Mouse (Mus musculus) liver, embryonic 13.5 days (tissue): ENCODE data around the gene Gm20683. TPM values are rescaled to one million over a fixed set of nuclear protein-coding genes. Genes with fewer than 3 reads are reported as not detected.
A peak's percentile ranks its signal among the peaks of the same experiment; 100 is the strongest.
"Not testable (repeated sequence)": the region's sequence is repeated elsewhere in the genome, so short reads cannot be mapped to it uniquely, and the experiment has no call there.

Experiments used
- ATAC-seq: fragments of 200-750 bp; cut with Nextera tagmentation; 2 replicates; pipeline ENCODE4 v1.8.0; 2017; ENCODE audit warnings: low read depth, mild to moderate bottlenecking, moderate number of reproducible peaks, moderate library complexity
- DNase-seq: peaks from one replicate; pipeline ENCODE4 v3.0.0; 2022
- H3K27ac ChIP-seq: fragments of 300-500 bp; sonication (generic); 2 replicates; pipeline ENCODE4 v1.5.1; 2015; ENCODE audit warnings: moderate library complexity, mild to moderate bottlenecking, inconsistent platforms
- H3K27me3 ChIP-seq: fragments of 300-500 bp; sonication (generic); 2 replicates; pipeline ENCODE4 v1.6.1; 2015; ENCODE audit warnings: mild to moderate bottlenecking, inconsistent platforms
- H3K36me3 ChIP-seq: fragments of 300-500 bp; sonication (generic); 2 replicates; pipeline ENCODE4 v1.6.1; 2015; ENCODE audit warnings: mild to moderate bottlenecking, inconsistent platforms
- H3K4me1 ChIP-seq: fragments of 300-500 bp; sonication (generic); replicated peaks from 2 replicates; pipeline ENCODE4 v1.6.1; 2015; ENCODE audit warnings: inconsistent platforms
- H3K4me2 ChIP-seq: fragments of 300-500 bp; sonication (generic); 2 replicates; pipeline ENCODE4 v1.6.1; 2015; ENCODE audit warnings: inconsistent platforms, mild to moderate bottlenecking, moderate library complexity
- H3K4me3 ChIP-seq: fragments of 300-500 bp; sonication (generic); replicated peaks from 2 replicates; pipeline ENCODE4 v1.5.1; 2015; ENCODE audit warnings: mild to moderate bottlenecking, inconsistent platforms
- H3K9ac ChIP-seq: fragments of 300-500 bp; sonication (generic); 2 replicates; pipeline ENCODE4 v1.6.1; 2015; ENCODE audit warnings: mild to moderate bottlenecking, inconsistent platforms
- H3K9me3 ChIP-seq: fragments of 300-500 bp; sonication (generic); replicated peaks from 2 replicates; pipeline ENCODE4 v1.6.1; 2016; ENCODE audit warnings: inconsistent platforms
- WGBS: fragments of 180-500 bp; shearing (Covaris S2); methylation state at CpG from one replicate; pipeline ENCODE4 v1.1.7; 2015; ENCODE audit not compliant: insufficient replicate concordance; 5-methylcytosine and 5-hydroxymethylcytosine counted together
- polyA plus RNA-seq: library from polyadenylated mRNA; unstranded; fragments of >200 nt; fragmentation: Nextera tagmentation; extraction: Ambion mirVana; gene quantifications from 2 replicates; pipeline ENCODE4 v1.2.1, GENCODE M21; 2015

Gene Gm20683
- polyA plus RNA-seq, 1 experiment from 2014 or later = 0.28 TPM

GRCm38 (mm10) chr17:25872676-25873075 lies 31.1 kb upstream of the Gm20683 start:
- H3K27me3 ChIP-seq = no peaks in the 10 kb centered on the region
- 69% methylated on average over 3 of the region's 3 CpGs for WGBS
- DNase-seq = no peak
- no peak overlapping the region for H3K27ac ChIP-seq
- H3K4me3 ChIP-seq = no peak overlapping the region
- H3K4me2 ChIP-seq = no peak overlapping the region
- H3K36me3 ChIP-seq = peaks cover 2% of the 10 kb centered on the region
- peaks cover 44% of the 10 kb centered on the region for H3K4me1 ChIP-seq
- no peak for ATAC-seq
- H3K9me3 ChIP-seq = no peaks in the 10 kb centered on the region
- H3K9ac ChIP-seq = no peak overlapping the region

- H3K9ac ChIP-seq, H3K4me2 ChIP-seq, H3K27ac ChIP-seq, ATAC-seq, H3K9me3 ChIP-seq, H3K4me3 ChIP-seq, H3K36me3 ChIP-seq, H3K27me3 ChIP-seq, DNase-seq: not testable (repeated sequence)
- H3K4me1 ChIP-seq = peaks cover 47% of the 10 kb centered on the region
Measured at GRCm38 (mm10) chr17:25871566-25871965, 30.0 kb upstream of the Gm20683 start.

GRCm38 (mm10) chr17:25869954-25870353 lies 28.4 kb upstream of the Gm20683 start:
- Histone ChIP-seq H3K27me3 (no peaks in the 10 kb centered on the region), H3K4me3 (no peak overlapping the region), H3K9me3 (no peaks in the 10 kb centered on the region), H3K9ac (no peak overlapping the region), H3K4me1 (peaks cover 45% of the 10 kb centered on the region), H3K27ac (no peak overlapping the region), H3K4me2 (no peak overlapping the region), H3K36me3 (peaks cover 5% of the 10 kb centered on the region; the same call in 1 of the 2 replicates)
- no peak for DNase-seq
- no peak for ATAC-seq
- WGBS = 75% methylated on average over 2 of the region's 2 CpGs

- Histone ChIP-seq H3K4me2 (no peak overlapping the region), H3K36me3 (peaks cover 9% of the 10 kb centered on the region; the same call in 1 of the 2 replicates), H3K4me1 (peaks cover 43% of the 10 kb centered on the region), H3K9ac (no peak overlapping the region), H3K9me3 (no peaks in the 10 kb centered on the region), H3K4me3 (no peak overlapping the region), H3K27ac (no peak overlapping the region), H3K27me3 (no peaks in the 10 kb centered on the region)
- WGBS = 82% methylated on average over 8 of the region's 8 CpGs
- ATAC-seq (no peak), DNase-seq (no peak)
Measured at GRCm38 (mm10) chr17:25869498-25869897, 27.9 kb upstream of the Gm20683 start.

GRCm38 (mm10) chr17:25868601-25869191 lies 27.1 kb upstream of the Gm20683 start, which contains the start of gene Mcrip2:
Gene Mcrip2, minus strand, starts transcription at chr17:25868764.
- H3K4me2 ChIP-seq = peak within 1 kb of the TSS; percentile 90
- H3K27me3 ChIP-seq = no peaks in the 10 kb centered on the region
- peak within 1 kb of the TSS; percentile 74 for H3K27ac ChIP-seq
- ATAC-seq (peak; percentile 75), DNase-seq (peak; percentile 65)
- H3K4me1 ChIP-seq = peaks cover 35% of the 10 kb centered on the region
- peaks cover 17% of the 10 kb centered on the region for H3K36me3 ChIP-seq
- 0% methylated on average over 24 of the region's 24 CpGs for WGBS
- peak within 1 kb of the TSS; percentile 74 for H3K4me3 ChIP-seq
- peak within 1 kb of the TSS; percentile 80 for H3K9ac ChIP-seq
- no peaks in the 10 kb centered on the region for H3K9me3 ChIP-seq

- Histone ChIP-seq H3K4me2 (peak overlapping the region; percentile 90), H3K4me3 (peak overlapping the region; percentile 74), H3K9ac (peak overlapping the region; percentile 80), H3K9me3 (no peaks in the 10 kb centered on the region), H3K36me3 (peaks cover 22% of the 10 kb centered on the region), H3K27ac (peak overlapping the region; percentile 74), H3K4me1 (peaks cover 36% of the 10 kb centered on the region), H3K27me3 (no peaks in the 10 kb centered on the region)
- no peak for DNase-seq
- WGBS = under 1% methylated on average over 42 of the region's 42 CpGs
- ATAC-seq = peak; percentile 60
Measured at GRCm38 (mm10) chr17:25867836-25868600, 26.5 kb upstream of the Gm20683 start.

GRCm38 (mm10) chr17:25867509-25867835 lies 25.9 kb upstream of the Gm20683 start:
- Histone ChIP-seq H3K36me3 (peaks cover 25% of the 10 kb centered on the region), H3K9me3 (no peaks in the 10 kb centered on the region), H3K4me1 (peaks cover 39% of the 10 kb centered on the region), H3K27ac (peak overlapping the region; percentile 74), H3K4me3 (peak overlapping the region; percentile 74), H3K9ac (peak overlapping the region; percentile 80), H3K27me3 (no peaks in the 10 kb centered on the region), H3K4me2 (peak overlapping the region; percentile 90)
- no peak for DNase-seq
- WGBS = 2% methylated on average over 7 of the region's 7 CpGs
- peak; percentile 58 for ATAC-seq

- Histone ChIP-seq H3K9me3 (no peaks in the 10 kb centered on the region), H3K4me2 (0 out of 2 replicates have a peak overlapping the region, but pooled peaks have one; percentile 90), H3K4me1 (peaks cover 50% of the 10 kb centered on the region), H3K9ac (peak overlapping the region; percentile 33; the same call in 1 of the 2 replicates), H3K27me3 (no peaks in the 10 kb centered on the region), H3K36me3 (peaks cover 25% of the 10 kb centered on the region), H3K27ac (no peak overlapping the region), H3K4me3 (no peak overlapping the region)
- no peak for DNase-seq
- WGBS = 86% methylated on average over 3 of the region's 3 CpGs
- no peak for ATAC-seq
Measured at GRCm38 (mm10) chr17:25866172-25866571, 24.6 kb upstream of the Gm20683 start.

- peaks cover 58% of the 10 kb centered on the region for H3K4me1 ChIP-seq
- no peaks in the 10 kb centered on the region for H3K27me3 ChIP-seq
- ATAC-seq = no peak
- no peak for DNase-seq
- H3K4me3 ChIP-seq = no peak overlapping the region
- no peak overlapping the region for H3K4me2 ChIP-seq
- H3K9ac ChIP-seq = no peak overlapping the region
- 89% methylated on average over 11 of the region's 11 CpGs for WGBS
- peaks cover 25% of the 10 kb centered on the region for H3K36me3 ChIP-seq
- H3K9me3 ChIP-seq = no peaks in the 10 kb centered on the region
- no peak overlapping the region for H3K27ac ChIP-seq
Measured at GRCm38 (mm10) chr17:25865288-25865687, 23.7 kb upstream of the Gm20683 start.

- peaks cover 28% of the 10 kb centered on the region for H3K36me3 ChIP-seq
- WGBS = 89% methylated on average over 14 of the region's 14 CpGs
- peaks cover 68% of the 10 kb centered on the region for H3K4me1 ChIP-seq
- H3K4me3 ChIP-seq = no peak overlapping the region
- no peaks in the 10 kb centered on the region for H3K9me3 ChIP-seq
- no peak overlapping the region for H3K4me2 ChIP-seq
- no peak overlapping the region for H3K9ac ChIP-seq
- H3K27me3 ChIP-seq = no peaks in the 10 kb centered on the region
- ATAC-seq (no peak), DNase-seq (no peak)
- no peak overlapping the region for H3K27ac ChIP-seq
Measured at GRCm38 (mm10) chr17:25864311-25864710, 22.7 kb upstream of the Gm20683 start.

GRCm38 (mm10) chr17:25863681-25864080 lies 22.1 kb upstream of the Gm20683 start:
- Histone ChIP-seq H3K36me3 (peaks cover 28% of the 10 kb centered on the region), H3K4me3 (no peak overlapping the region), H3K4me1 (peaks cover 64% of the 10 kb centered on the region), H3K27ac (no peak overlapping the region), H3K9me3 (no peaks in the 10 kb centered on the region), H3K4me2 (no peak overlapping the region), H3K9ac (no peak overlapping the region), H3K27me3 (no peaks in the 10 kb centered on the region)
- WGBS = 91% methylated on average over 6 of the region's 6 CpGs
- DNase-seq (no peak), ATAC-seq (no peak)
